Mouse (Mus musculus) forebrain, embryonic 14.5 days (tissue): ENCODE data around the gene Fchsd2. TPM values are rescaled to one million over a fixed set of nuclear protein-coding genes. Genes with fewer than 3 reads are reported as not detected.
A peak's percentile ranks its signal among the peaks of the same experiment; 100 is the strongest.

Experiments used
- ATAC-seq: fragments of 200-750 bp; cut with Nextera tagmentation; 2 replicates; pipeline ENCODE4 v1.8.0; 2017; ENCODE audit warnings: mild to moderate bottlenecking, moderate library complexity
- DNase-seq: peaks from one replicate; pipeline ENCODE4 v3.0.0-alpha.2; 2015; ENCODE audit warnings: low spot score
- H3K27ac ChIP-seq: fragments of 300-500 bp; sonication (generic); 2 replicates; pipeline ENCODE4 v1.5.1; 2014; ENCODE audit warnings: low read depth, mild to moderate bottlenecking, control low read depth, low read length, moderate library complexity
- H3K27me3 ChIP-seq: fragments of 300-500 bp; sonication (generic); replicated peaks from 2 replicates; pipeline ENCODE4 v1.6.1; 2014; ENCODE audit warnings: low read length, control low read depth, mixed read lengths; ENCODE audit not compliant: control insufficient read depth, insufficient read depth
- H3K36me3 ChIP-seq: fragments of 300-500 bp; sonication (generic); 2 replicates; pipeline ENCODE4 v1.6.1; 2014; ENCODE audit warnings: low read length, control low read depth; ENCODE audit not compliant: control insufficient read depth, insufficient read depth
- H3K4me1 ChIP-seq: fragments of 300-500 bp; sonication (generic); 2 replicates; pipeline ENCODE4 v1.6.1; 2014; ENCODE audit warnings: antibody characterized with exemption, low read length, control low read depth; ENCODE audit not compliant: control insufficient read depth, insufficient read depth
- H3K4me2 ChIP-seq: fragments of 300-500 bp; sonication (generic); 2 replicates; pipeline ENCODE4 v1.6.1; 2014; ENCODE audit warnings: mild to moderate bottlenecking, control low read depth, low read length
- H3K4me3 ChIP-seq: fragments of 300-500 bp; sonication (generic); 2 replicates; pipeline ENCODE4 v1.5.1; 2014; ENCODE audit warnings: low read depth, low read length, control low read depth
- H3K9ac ChIP-seq: fragments of 300-500 bp; sonication (generic); 2 replicates; pipeline ENCODE4 v1.6.1; 2014; ENCODE audit warnings: mild to moderate bottlenecking, low read length, control low read depth, moderate library complexity
- H3K9me3 ChIP-seq: fragments of 300-500 bp; sonication (generic); replicated peaks from 2 replicates; pipeline ENCODE4 v1.6.1; 2016; ENCODE audit warnings: low read length, control low read depth, mixed read lengths; ENCODE audit not compliant: control insufficient read depth
- WGBS: fragments of 180-500 bp; shearing (Covaris S2); extraction: QIAGEN DNeasy Blood & Tissue Kit; methylation state at CpG from one replicate; pipeline ENCODE4 v1.1.7; 2014; 5-methylcytosine and 5-hydroxymethylcytosine counted together
- polyA plus RNA-seq: library from polyadenylated mRNA; unstranded; fragments of >200 nt; fragmentation: Nextera tagmentation; extraction: Ambion mirVana; gene quantifications from 2 replicates; pipeline ENCODE4 v1.2.1, GENCODE M21; 2014

Gene Fchsd2
- polyA plus RNA-seq, 1 experiment from 2014 or later: 27.9 TPM

GRCm38 (mm10) chr7:101059188-101059587 lies 33.5 kb upstream of the Fchsd2 start:
- no peaks in the 10 kb centered on the region for H3K9me3 ChIP-seq
- no peak overlapping the region for H3K4me2 ChIP-seq
- DNase-seq (peak; percentile 11), ATAC-seq (no peak)
- no peaks in the 10 kb centered on the region for H3K27me3 ChIP-seq
- H3K36me3 ChIP-seq: no peaks in the 10 kb centered on the region
- no peak overlapping the region for H3K27ac ChIP-seq
- no peak overlapping the region for H3K4me3 ChIP-seq
- WGBS: 86% methylated on average over 5 of the region's 5 CpGs
- H3K9ac ChIP-seq: no peak overlapping the region
- no peaks in the 10 kb centered on the region for H3K4me1 ChIP-seq

- ATAC-seq: no peak
- Histone ChIP-seq H3K4me2 (no peak overlapping the region), H3K9ac (no peak overlapping the region)
These were observed 32.2 kb upstream of the Fchsd2 start for GRCm38 (mm10) chr7:101060476-101060875.

DNA sequence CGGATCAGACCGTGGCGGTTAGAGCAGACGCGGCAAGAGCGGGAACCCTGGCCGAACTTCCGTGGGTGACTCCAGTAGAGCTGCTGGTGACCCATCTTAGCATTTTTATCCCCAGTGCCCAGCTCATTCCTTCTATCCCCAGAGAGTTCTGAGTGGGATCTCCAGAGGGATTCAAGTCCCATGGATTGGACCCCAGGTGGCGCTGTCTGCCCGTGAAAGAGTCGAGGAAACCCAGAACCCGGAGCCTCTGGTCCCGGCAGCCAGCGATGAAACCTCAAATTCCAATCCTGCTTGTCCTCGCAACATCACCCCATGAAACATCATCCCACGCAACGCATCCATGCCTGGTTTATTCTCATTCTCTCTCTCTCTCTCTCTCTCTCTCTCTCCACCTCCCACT lies 31.3 kb upstream of the Fchsd2 start:
- H3K27me3 ChIP-seq: no peaks in the 10 kb centered on the region
- 11% methylated on average over 17 of the region's 17 CpGs for WGBS

More at GRCm38 (mm10) chr7:101060476-101060875, 32.2 kb upstream of the Fchsd2 start:
- no peak overlapping the region for H3K4me3 ChIP-seq
- no peaks in the 10 kb centered on the region for H3K36me3 ChIP-seq
- H3K4me1 ChIP-seq: no peaks in the 10 kb centered on the region
- H3K27me3 ChIP-seq: no peaks in the 10 kb centered on the region
- H3K9me3 ChIP-seq: no peaks in the 10 kb centered on the region
- WGBS: 70% methylated on average over 5 of the region's 5 CpGs
- H3K27ac ChIP-seq: no peak overlapping the region
- DNase-seq: no peak

DNA sequence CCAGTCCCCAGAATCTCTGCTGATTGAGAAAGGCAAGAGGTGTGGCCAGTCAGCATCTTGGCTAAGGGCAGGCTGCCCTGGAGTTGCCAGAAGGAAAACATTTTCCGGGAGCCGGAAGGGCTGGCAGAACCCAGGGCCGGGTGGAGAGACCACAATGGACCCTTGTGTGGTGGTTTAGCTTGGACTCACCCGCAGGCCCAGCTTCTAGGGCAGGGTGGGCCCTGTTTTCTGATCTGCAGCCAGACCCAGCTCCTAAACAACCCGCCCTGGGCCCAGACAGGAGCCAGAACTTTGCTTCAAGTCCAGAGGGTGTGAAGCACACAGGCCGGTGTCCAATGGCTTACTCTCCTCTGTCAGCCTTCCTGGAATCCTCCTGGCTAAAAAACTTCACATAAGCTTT lies 30.4 kb upstream of the Fchsd2 start:
- H3K4me1 ChIP-seq: no peaks in the 10 kb centered on the region
- no peaks in the 10 kb centered on the region for H3K27me3 ChIP-seq
- no peak overlapping the region for H3K27ac ChIP-seq
- no peak overlapping the region for H3K9ac ChIP-seq
- no peak for ATAC-seq
- no peak overlapping the region for H3K4me2 ChIP-seq
- no peaks in the 10 kb centered on the region for H3K36me3 ChIP-seq
- no peak overlapping the region for H3K4me3 ChIP-seq
- no peaks in the 10 kb centered on the region for H3K9me3 ChIP-seq
- no peak for DNase-seq
- 84% methylated on average over 6 of the region's 6 CpGs for WGBS

More for the DNA sequence above, 31.3 kb upstream of the Fchsd2 start:
- H3K9ac ChIP-seq: no peak overlapping the region
- no peaks in the 10 kb centered on the region for H3K4me1 ChIP-seq
- DNase-seq (peak; percentile 90), ATAC-seq (peak; percentile 82)
- 0 out of 2 replicates have a peak overlapping the region, but pooled peaks have one; percentile 5 for H3K4me2 ChIP-seq
- H3K9me3 ChIP-seq: no peaks in the 10 kb centered on the region
- no peak overlapping the region for H3K27ac ChIP-seq
- no peak overlapping the region for H3K4me3 ChIP-seq
- no peaks in the 10 kb centered on the region for H3K36me3 ChIP-seq

GRCm38 (mm10) chr7:101063523-101063922 lies 29.1 kb upstream of the Fchsd2 start:
- Histone ChIP-seq H3K27me3 (no peaks in the 10 kb centered on the region), H3K4me3 (no peak overlapping the region), H3K4me2 (no peak overlapping the region), H3K27ac (no peak overlapping the region), H3K36me3 (no peaks in the 10 kb centered on the region), H3K4me1 (no peaks in the 10 kb centered on the region), H3K9ac (no peak overlapping the region), H3K9me3 (no peaks in the 10 kb centered on the region)
- 88% methylated on average over 10 of the region's 10 CpGs for WGBS
- DNase-seq (no peak), ATAC-seq (no peak)

- Histone ChIP-seq H3K27me3 (no peaks in the 10 kb centered on the region), H3K9ac (no peak overlapping the region), H3K4me2 (no peak overlapping the region), H3K4me1 (no peaks in the 10 kb centered on the region), H3K36me3 (no peaks in the 10 kb centered on the region), H3K9me3 (no peaks in the 10 kb centered on the region), H3K27ac (no peak overlapping the region), H3K4me3 (no peak overlapping the region)
- WGBS: 90% methylated on average over 7 of the region's 7 CpGs
- no peak for ATAC-seq
- no peak for DNase-seq
These were observed 27.7 kb upstream of the Fchsd2 start for GRCm38 (mm10) chr7:101064697-101065688.

DNA sequence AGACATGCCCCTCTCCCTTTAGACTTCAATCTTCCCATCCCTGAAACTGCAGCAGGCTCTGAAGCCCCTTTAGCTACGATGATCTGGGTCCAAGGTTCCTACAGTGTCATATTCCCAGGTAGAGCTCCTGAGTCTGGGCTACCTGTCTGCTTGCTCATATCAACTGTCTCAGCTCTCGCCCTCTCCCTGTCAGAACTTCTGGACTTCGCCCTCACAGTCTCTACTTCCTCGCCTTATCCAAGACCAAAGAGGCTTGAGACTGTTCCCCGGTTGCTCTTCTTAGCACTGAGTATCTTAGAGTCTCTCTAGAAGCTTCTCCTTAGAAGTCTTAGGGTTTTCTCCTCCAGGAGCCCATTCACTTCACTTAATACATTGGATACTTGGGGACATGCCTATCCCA lies 26.7 kb upstream of the Fchsd2 start:
- no peaks in the 10 kb centered on the region for H3K4me1 ChIP-seq
- H3K36me3 ChIP-seq: no peaks in the 10 kb centered on the region
- ATAC-seq (no peak), DNase-seq (no peak)
- H3K9ac ChIP-seq: no peak overlapping the region
- H3K9me3 ChIP-seq: no peaks in the 10 kb centered on the region
- no peaks in the 10 kb centered on the region for H3K27me3 ChIP-seq
- WGBS: 93% methylated on average over 5 of the region's 5 CpGs
- H3K4me2 ChIP-seq: no peak overlapping the region
- no peak overlapping the region for H3K27ac ChIP-seq
- no peak overlapping the region for H3K4me3 ChIP-seq

- Histone ChIP-seq H3K9me3 (no peaks in the 10 kb centered on the region), H3K36me3 (no peaks in the 10 kb centered on the region), H3K4me1 (no peaks in the 10 kb centered on the region), H3K4me2 (no peak overlapping the region), H3K27ac (no peak overlapping the region), H3K4me3 (no peak overlapping the region), H3K27me3 (no peaks in the 10 kb centered on the region), H3K9ac (no peak overlapping the region)
- 76% methylated on average over 3 of the region's 3 CpGs for WGBS
- DNase-seq (no peak), ATAC-seq (no peak)
These were observed 25.9 kb upstream of the Fchsd2 start for GRCm38 (mm10) chr7:101066650-101067346.

DNA sequence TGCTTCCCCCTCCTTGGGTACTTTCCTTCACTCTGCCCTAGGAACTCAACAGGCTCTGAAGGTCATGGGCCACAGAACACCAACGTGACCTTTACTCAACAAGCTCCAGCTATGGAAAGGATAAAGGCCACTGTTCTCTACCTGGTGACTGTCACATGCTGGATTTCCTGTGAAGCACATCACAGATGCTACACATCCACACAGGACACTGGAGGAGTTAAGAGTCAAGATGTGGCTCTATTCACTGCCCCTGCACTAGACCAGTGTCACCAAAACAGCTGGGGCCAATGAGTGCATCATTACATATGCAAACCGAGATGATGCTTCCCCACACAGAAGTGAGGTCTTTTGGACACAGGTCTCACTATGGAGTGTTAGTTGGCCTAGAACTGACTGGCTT lies 25.1 kb upstream of the Fchsd2 start:
- H3K36me3 ChIP-seq: no peaks in the 10 kb centered on the region
- 81% methylated on average over 2 of the region's 2 CpGs for WGBS
- ATAC-seq: no peak

More for the DNA sequence above, 25.1 kb upstream of the Fchsd2 start:
- Histone ChIP-seq H3K9me3 (no peaks in the 10 kb centered on the region), H3K9ac (no peak overlapping the region), H3K4me1 (no peaks in the 10 kb centered on the region), H3K4me2 (no peak overlapping the region), H3K27me3 (no peaks in the 10 kb centered on the region), H3K4me3 (no peak overlapping the region), H3K27ac (no peak overlapping the region)
- no peak for DNase-seq
